Mouse (Mus musculus) CH12.LX (cell line): ENCODE results near the gene Srd5a3.

Source experiments
- JUN ChIP-seq: IDR thresholded peaks from 2 replicates; pipeline ENCODE4 v1.6.1; 2011; ENCODE audit warnings: low read depth, mild to moderate bottlenecking, low read length, improper control_type of control experiment, moderate library complexity; ENCODE audit not compliant: insufficient read depth
- KAT2A ChIP-seq: IDR thresholded peaks from 2 replicates; pipeline ENCODE4 v1.6.1; 2012; ENCODE audit warnings: low read length, improper control_type of control experiment, inconsistent platforms; ENCODE audit not compliant: insufficient replicate concordance
- MEF2A ChIP-seq: IDR thresholded peaks from 2 replicates; pipeline ENCODE4 v1.6.1; 2014; ENCODE audit warnings: low read depth, mild to moderate bottlenecking, inconsistent platforms, low read length, improper control_type of control experiment, borderline replicate concordance
- SIN3A ChIP-seq: IDR thresholded peaks from 2 replicates; pipeline ENCODE4 v1.6.1; 2012; ENCODE audit warnings: low read length, improper control_type of control experiment, inconsistent platforms
- USF2 ChIP-seq: conservative IDR thresholded peaks from 2 replicates; pipeline ENCODE4 v1.6.1; 2011; ENCODE audit warnings: low read depth, low read length, improper control_type of control experiment

GRCm38 (mm10) chr5:76164827-76165226 is 24.8 kb downstream of the Srd5a3 start:
- no peak for TF ChIP-seq MEF2A
- TF ChIP-seq KAT2A = no peak
- TF ChIP-seq JUN = no peak
- no peak for TF ChIP-seq USF2
- TF ChIP-seq SIN3A = no peak
